Mouse (Mus musculus) erythroblast, embryonic 14.5 days (primary cell): ENCODE measurements around the gene OR5BS1P.

Experiments used
- GATA1 ChIP-seq: IDR thresholded peaks from 2 replicates; pipeline ENCODE4 v1.6.1; 2012; ENCODE audit warnings: low read length, inconsistent platforms, mixed read lengths
- TAL1 ChIP-seq: IDR thresholded peaks from 3 replicates; pipeline ENCODE4 v1.6.1; 2012; ENCODE audit warnings: low read length, inconsistent platforms, mixed read lengths

DNA sequence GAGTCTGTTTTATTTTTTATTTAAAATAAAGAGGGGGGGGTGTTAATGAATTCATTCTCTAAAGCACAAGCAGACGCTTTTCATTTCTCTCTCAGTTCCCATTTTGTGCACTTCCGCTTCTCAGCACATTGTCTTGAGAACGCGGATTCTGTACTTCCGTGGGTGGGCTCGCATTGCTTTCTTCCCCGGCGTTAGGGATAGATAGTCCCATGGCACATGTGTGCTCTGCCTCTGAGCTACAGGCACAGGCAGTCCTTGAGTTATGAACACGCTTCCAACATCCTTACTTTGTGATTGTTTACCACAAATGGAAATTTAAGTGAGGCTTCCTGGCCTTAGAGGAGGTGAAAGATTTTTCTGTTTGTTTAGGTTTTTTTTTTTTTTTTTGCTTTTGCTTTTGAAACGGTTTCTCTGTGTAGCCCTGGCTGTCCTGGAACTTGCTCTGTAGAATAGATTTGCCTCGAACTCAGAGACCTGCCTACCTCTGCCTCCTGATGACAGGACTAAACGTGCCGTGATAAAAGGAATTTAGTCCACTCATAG is 41.8 kb downstream of the OR5BS1P start:
- no peak for TF ChIP-seq GATA1
- TF ChIP-seq TAL1 = no peak
